Mouse (Mus musculus) hindbrain, embryonic 15.5 days (tissue): Measurements from ENCODE around the gene Gpatch11. TPM values are rescaled to one million over a fixed set of nuclear protein-coding genes. Genes with fewer than 3 reads are reported as not detected.

ENCODE experiments used
- polyA plus RNA-seq: library from polyadenylated mRNA; unstranded; fragments of >200 nt; fragmentation: Nextera tagmentation; extraction: Ambion mirVana; gene quantifications from 2 replicates; pipeline ENCODE4 v1.2.1, GENCODE M21; 2015

Gpatch11 gene
- polyA plus RNA-seq, 1 experiment from 2014 or later, result 50.8 TPM

Other genes starting within 250 kb of the Gpatch11 start
- gene Strn, start 98.4 kb upstream of the Gpatch11 start, polyA plus RNA-seq, result 5.0 and 5.7 TPM in 2 replicates
- gene Heatr5b, start 203 bp upstream of the Gpatch11 start, polyA plus RNA-seq, result 19.7 and 20.5 TPM in 2 replicates
- 4.2 and 6.1 TPM in 2 replicates for gene Eif2ak2, start 47.0 kb downstream of the Gpatch11 start, polyA plus RNA-seq
- gene Sult6b1, start 71.4 kb downstream of the Gpatch11 start, polyA plus RNA-seq, result 0.27 TPM in 1 of 2 replicates, not detected in the other
- 103 and 113 TPM in 2 replicates for gene Cebpzos, start 80.9 kb downstream of the Gpatch11 start, polyA plus RNA-seq
- gene Cebpz, start 101.5 kb downstream of the Gpatch11 start, polyA plus RNA-seq, result 38.6 and 42.6 TPM in 2 replicates
- gene Ndufaf7, start 101.6 kb downstream of the Gpatch11 start, polyA plus RNA-seq, result 58.8 and 62.1 TPM in 2 replicates
- gene Prkd3, start 185.2 kb downstream of the Gpatch11 start, polyA plus RNA-seq, result 12.8 and 13.5 TPM in 2 replicates
- 23.1 and 23.6 TPM in 2 replicates for gene Qpct, start 216.3 kb downstream of the Gpatch11 start, polyA plus RNA-seq